Mouse (Mus musculus): Measurements from ENCODE around the gene Dnah12. TPM values are rescaled to one million over a fixed set of nuclear protein-coding genes. Genes with fewer than 3 reads are reported as not detected.

The Dnah12 gene
- total and polyA plus RNA-seq, 2 experiments from 2014 or later = 0.21 to 0.60 TPM

GRCm38 (mm10) chr14:26935558-26935957, 242.5 kb downstream of the Dnah12 start:
- no peak for ATAC-seq (ENCODE audit: low FRiP score)

More at GRCm38 (mm10) chr14:26935558-26935957, 242.5 kb downstream of the Dnah12 start:
- WGBS = 91% methylated on average over 4 of the region's 4 CpGs
- no peaks in the 10 kb centered on the region for H3K4me1 ChIP-seq (ENCODE audit: insufficient read depth, low read length)
- no peak overlapping the region for H3K27ac ChIP-seq (ENCODE audit: low read depth, low read length)
- H3K27me3 ChIP-seq (ENCODE audit: insufficient read depth, low read length) = no peaks in the 10 kb centered on the region
- H3K9me3 ChIP-seq (ENCODE audit: low read length) = no peaks in the 10 kb centered on the region
- TF ChIP-seq CTCF (IDR thresholded peaks at IDR 0.05) = no peak
- no peak for DNase-seq (ENCODE audit: low spot score)
- H3K4me3 ChIP-seq (ENCODE audit: low read depth, low read length) = no peak overlapping the region
- H3K9ac ChIP-seq (replicated peaks; ENCODE audit: low read length, poor library complexity, severe bottlenecking) = no peak overlapping the region
- no peak overlapping the region for H3K4me2 ChIP-seq (ENCODE audit: low read depth, low read length, poor library complexity, severe bottlenecking)
- H3K36me3 ChIP-seq (ENCODE audit: insufficient read depth, low read length) = peaks cover 11% of the 10 kb centered on the region

Small RNAs within 50 kb of the gene (microRNA-seq; reads per million reads assigned to microRNA genes)
- gene Mir7672 (ENCODE audit: borderline number of aligned reads) = not detected

Other genes with a start within 250 kb of the Dnah12 start
- 23.2 and 27.4 TPM in 2 replicates for gene Slmap, start 158.3 kb upstream of the Dnah12 start, total RNA-seq (2014; rRNA removed)
- gene Slmap, start 158.3 kb upstream of the Dnah12 start, polyA plus RNA-seq (2015; fragmentation: Nextera tagmentation; extraction: Ambion mirVana) = 9.9 and 11.1 TPM in 2 replicates
- gene Dennd6a, start 119.4 kb upstream of the Dnah12 start, total RNA-seq (2014; rRNA removed) = 26.1 and 26.6 TPM in 2 replicates
- gene Dennd6a, start 119.4 kb upstream of the Dnah12 start, polyA plus RNA-seq (2015; fragmentation: Nextera tagmentation; extraction: Ambion mirVana) = 9.5 and 9.7 TPM in 2 replicates
- 149 and 182 TPM in 2 replicates for gene Arf4, start 55.2 kb upstream of the Dnah12 start, total RNA-seq (2014; rRNA removed)
- 404 TPM in 2 replicates for gene Arf4, start 55.2 kb upstream of the Dnah12 start, polyA plus RNA-seq (2015; fragmentation: Nextera tagmentation; extraction: Ambion mirVana)
- 16.7 and 19.8 TPM in 2 replicates for gene Pde12, start 23.4 kb upstream of the Dnah12 start, total RNA-seq (2014; rRNA removed)
- gene Pde12, start 23.4 kb upstream of the Dnah12 start, polyA plus RNA-seq (2015; fragmentation: Nextera tagmentation; extraction: Ambion mirVana) = 10.2 and 10.5 TPM in 2 replicates
- not detected in 2 replicates for gene Asb14, start 201.3 kb downstream of the Dnah12 start, total RNA-seq (2014; rRNA removed)
- gene Asb14, start 201.3 kb downstream of the Dnah12 start, polyA plus RNA-seq (2015; fragmentation: Nextera tagmentation; extraction: Ambion mirVana) = 0.38 TPM in 1 of 2 replicates, not detected in the other